Comparison of ENCODE assay signal across 9 mouse cellular contexts in the genomic region with DNA sequence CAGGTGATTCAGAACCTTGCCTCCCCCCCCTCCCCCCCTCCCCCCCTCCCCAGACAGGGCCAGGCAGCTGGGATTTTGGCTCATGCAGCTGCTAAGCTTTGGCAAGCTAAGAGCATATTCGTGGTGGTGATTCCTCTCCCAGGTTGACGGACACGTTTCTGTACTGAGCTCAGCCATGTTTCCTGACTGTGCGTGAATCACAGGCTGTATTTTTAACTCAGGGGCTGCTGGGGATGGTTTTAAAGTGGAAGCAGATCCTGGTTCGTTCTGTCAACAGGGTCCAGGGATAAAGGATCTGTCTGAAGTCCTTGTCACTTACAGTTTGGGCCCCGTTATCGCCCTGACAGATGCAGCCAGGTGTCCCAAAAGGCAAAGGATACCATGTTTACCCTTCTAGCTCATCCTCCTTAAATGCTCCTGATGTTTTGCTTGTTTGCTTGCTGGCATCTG. TPM values are rescaled to one million over a fixed set of nuclear protein-coding genes. Genes with fewer than 3 reads are reported as not detected.
DNase-seq lines count a peak whose midpoint lies in the region; ATAC-seq and TF ChIP-seq lines count a peak whose summit lies in the region.
"Had no signal": no experiment of that assay in that cellular context is flagged by ENCODE, and none has a peak within 500 bp of the region (broad histone marks: within the 10 kb centered on the region; RNA-seq: fewer than 3 reads in every experiment).

No protein-coding gene starts in this region.

- H3K4me1 ChIP-seq in testis, adult 2 months (ENCODE audit: control insufficient read depth, insufficient read depth, low read length): peaks cover 27% of the 10 kb centered on the region
- peaks cover 78% of the 10 kb centered on the region for H3K4me1 ChIP-seq in hindbrain, embryonic 14.5 days (replicated peaks; ENCODE audit: control insufficient read depth, insufficient read depth, low read length)
- H3K4me1 ChIP-seq in neural tube, embryonic 12.5 days: peaks cover 71% of the 10 kb centered on the region

- no peak for TF ChIP-seq POLR2A in testis, adult 2 months (IDR thresholded peaks at IDR 0.05; ENCODE audit: control insufficient read depth, low read depth, low read length)

- no peak for TF ChIP-seq CTCF in testis, adult 2 months (IDR thresholded peaks at IDR 0.05; ENCODE audit: control insufficient read depth, insufficient read depth, insufficient replicate concordance, low read depth, low read length)

- H3K9me3 ChIP-seq in hindbrain, embryonic 14.5 days (ENCODE audit: control insufficient read depth, low read length): no peaks in the 10 kb centered on the region
- H3K9me3 ChIP-seq in neural tube, embryonic 12.5 days: no peaks in the 10 kb centered on the region
- H3K9me3 ChIP-seq: G1E had no signal

- no peaks in the 10 kb centered on the region for H3K27me3 ChIP-seq in testis, adult 2 months (ENCODE audit: control insufficient read depth, insufficient read depth, low read length)
- H3K27me3 ChIP-seq in hindbrain, embryonic 14.5 days (ENCODE audit: control insufficient read depth, insufficient read depth, low read length): no peaks in the 10 kb centered on the region
- no peaks in the 10 kb centered on the region; the same call in 1 of the 2 replicates for H3K27me3 ChIP-seq in neural tube, embryonic 12.5 days (replicated peaks)

- WGBS in hindbrain, embryonic 14.5 days: 16% methylated on average over 7 of the region's 7 CpGs
- 25% methylated on average over 7 of the region's 7 CpGs for WGBS in neural tube, embryonic 12.5 days

- no peak overlapping the region for H3K4me3 ChIP-seq in testis, adult 2 months (ENCODE audit: control insufficient read depth, low read depth, low read length)
- H3K4me3 ChIP-seq in hindbrain, embryonic 14.5 days (replicated peaks; ENCODE audit: low read length): no peak overlapping the region; the same call in 1 of the 2 replicates
- H3K4me3 ChIP-seq in neural tube, embryonic 12.5 days: no peak overlapping the region

- H3K27ac ChIP-seq in testis, adult 2 months (ENCODE audit: control insufficient read depth, insufficient read depth, low read depth, low read length): 0 out of 2 replicates have a peak overlapping the region, but pooled peaks have one; percentile 4
- H3K27ac ChIP-seq in hindbrain, embryonic 14.5 days: peak overlapping the region; percentile 100
- peak overlapping the region; percentile 95 for H3K27ac ChIP-seq in neural tube, embryonic 12.5 days

- peak; percentile 59 to 65 for DNase-seq in cerebellum, postnatal 10 days
- DNase-seq in testis, postnatal 14 days (ENCODE audit: low spot score): no peak
- DNase-seq in hindbrain, embryonic 14.5 days (ENCODE audit: low spot score): no peak
- DNase-seq in urinary bladder, adult 18-20 months (ENCODE audit: low spot score in 2 of 2): no peak
- no peak for DNase-seq in urinary bladder, postnatal 4 days (ENCODE audit: low spot score in 2 of 2)

- ATAC-seq in cerebellum, adult (ENCODE audit: insufficient number of reproducible peaks, low FRiP score, low TSS enrichment): no peak
- ATAC-seq in hindbrain, embryonic 14.5 days (ENCODE audit: low FRiP score): no peak
- ATAC-seq in neural tube, embryonic 12.5 days (ENCODE audit: low FRiP score, low read depth): no peak

- peak overlapping the region; percentile 56 for H3K9ac ChIP-seq in hindbrain, embryonic 14.5 days
- no peak overlapping the region for H3K9ac ChIP-seq in neural tube, embryonic 12.5 days

- H3K4me2 ChIP-seq in hindbrain, embryonic 14.5 days (replicated peaks): peak overlapping the region; percentile 90
- H3K4me2 ChIP-seq in neural tube, embryonic 12.5 days (replicated peaks): peak overlapping the region; percentile 59

- no peaks in the 10 kb centered on the region for H3K36me3 ChIP-seq in testis, adult 2 months (ENCODE audit: control insufficient read depth, insufficient read depth, low read length)
- H3K36me3 ChIP-seq in hindbrain, embryonic 14.5 days (replicated peaks; ENCODE audit: control insufficient read depth, insufficient read depth): no peaks in the 10 kb centered on the region
- H3K36me3 ChIP-seq in neural tube, embryonic 12.5 days: no peaks in the 10 kb centered on the region
- H3K36me3 ChIP-seq: G1E had no signal

RNA-seq across cellular contexts. Expression of a gene that starts 11.9 kb away (rescaled TPM):
- polyA plus RNA-seq in testis, adult 2 months (2012; rRNA removed): 2.8 and 3.2 TPM in 2 replicates
- 64.5 and 65.5 TPM in 2 replicates for polyA plus RNA-seq in hindbrain, embryonic 14.5 days (2014; fragmentation: Nextera tagmentation; extraction: Ambion mirVana)
- polyA plus RNA-seq in neural tube, embryonic 12.5 days (2016; fragmentation: Nextera tagmentation; extraction: Ambion mirVana): 57.2 and 61.9 TPM in 2 replicates

RNA-seq across cellular contexts. Expression of a gene that starts 50.4 kb away (rescaled TPM):
- polyA plus RNA-seq in testis, adult 2 months (2012; rRNA removed): 42.7 and 45.6 TPM in 2 replicates
- polyA plus RNA-seq in hindbrain, embryonic 14.5 days (2014; fragmentation: Nextera tagmentation; extraction: Ambion mirVana): 46.8 and 52.1 TPM in 2 replicates
- polyA plus RNA-seq in neural tube, embryonic 12.5 days (2016; fragmentation: Nextera tagmentation; extraction: Ambion mirVana): 41.5 and 43.0 TPM in 2 replicates

Comparison
In these comparisons a context has a peak if more than half of its experiments do, and no peak if none do; other contexts are left out.
1. DNase-seq: peak in cerebellum, postnatal 10 days (2 of 2); none in testis, postnatal 14 days (single experiment), hindbrain, embryonic 14.5 days (single experiment), urinary bladder, adult 18-20 months (0 of 2) and urinary bladder, postnatal 4 days (0 of 2).
2. H3K27ac ChIP-seq: peak in every context shown above with its lines; median percentile 100 in hindbrain, embryonic 14.5 days; 95 in neural tube, embryonic 12.5 days; 4 in testis, adult 2 months.
3. RNA of a gene that starts 11.9 kb away (polyA plus RNA-seq): 64.5 to 65.5 TPM in hindbrain, embryonic 14.5 days and 57.2 to 61.9 TPM in neural tube, embryonic 12.5 days; 2.8 to 3.2 TPM in testis, adult 2 months; every median in the first group is over 10 times any median in the second.